28 mouse cellular contexts compared by ENCODE assay signal in genomic region chr17:38562527-38562926, GRCm38 (mm10). TPM values are rescaled to one million over a fixed set of nuclear protein-coding genes. Genes with fewer than 3 reads are reported as not detected.
"Had no signal": no experiment of that assay in that cellular context is flagged by ENCODE, and none has a peak within 500 bp of the region (broad histone marks: within the 10 kb centered on the region; RNA-seq: fewer than 3 reads in every experiment).

No protein-coding gene starts in this region.

- H3K27me3 ChIP-seq: limb, embryonic 13.5 days; megakaryocyte, embryonic 14.5 days; midbrain, embryonic 13.5 days; stomach, embryonic 15.5 days had no signal

- H3K36me3 ChIP-seq: limb, embryonic 10.5 days; limb, embryonic 13.5 days; midbrain, embryonic 10.5 days; midbrain, embryonic 13.5 days; stomach, embryonic 15.5 days had no signal

- H3K4me1 ChIP-seq: limb, embryonic 10.5 days; limb, embryonic 13.5 days; megakaryocyte, embryonic 14.5 days; midbrain, embryonic 10.5 days; midbrain, embryonic 13.5 days; stomach, embryonic 15.5 days had no signal

- H3K9ac ChIP-seq: limb, embryonic 13.5 days; liver, embryonic 14.5 days; liver, postnatal 0 days; lung, embryonic 14.5 days; midbrain, embryonic 13.5 days; stomach, embryonic 15.5 days had no signal

- ATAC-seq: liver, postnatal 0 days; lung, postnatal 0 days; midbrain, embryonic 13.5 days; midbrain, embryonic 16.5 days had no signal

- DNase-seq: kidney, adult 9 months; kidney, postnatal 14 days; kidney, postnatal 4 days; liver; liver, postnatal 0 days; lung, embryonic 14.5 days; lung, postnatal 36 days; thymus, adult 18-20 months; thymus, postnatal 36 days had no signal

- H3K4me2 ChIP-seq: limb, embryonic 13.5 days; lung, embryonic 14.5 days; midbrain, embryonic 13.5 days; stomach, embryonic 15.5 days had no signal

- H3K4me3 ChIP-seq: limb, embryonic 10.5 days; limb, embryonic 13.5 days; megakaryocyte, embryonic 14.5 days; midbrain, embryonic 10.5 days; midbrain, embryonic 13.5 days; stomach, embryonic 15.5 days had no signal

- H3K27ac ChIP-seq: limb, embryonic 10.5 days; limb, embryonic 13.5 days; liver, embryonic 14.5 days; midbrain, embryonic 10.5 days; midbrain, embryonic 13.5 days; stomach, embryonic 15.5 days had no signal

- H3K9me3 ChIP-seq: stomach, embryonic 15.5 days had no signal

RNA-seq across cellular contexts. Expression of gene Esp34, which starts 8.5 kb away (rescaled TPM):
- total RNA-seq: layer of hippocampus, adult 18-20 months; layer of hippocampus, postnatal 14 days; left cerebral cortex, adult 8-10 months; left cerebral cortex, postnatal 25 days had no signal
- polyA plus RNA-seq: kidney, embryonic 16.5 days; limb, embryonic 10.5 days; limb, embryonic 13.5 days; liver, embryonic 14.5 days; liver, postnatal 0 days; lung, embryonic 14.5 days; lung, postnatal 0 days; midbrain, embryonic 10.5 days; midbrain, embryonic 13.5 days; midbrain, embryonic 16.5 days; neural tube, embryonic 11.5 days; neural tube, embryonic 14.5 days; small intestine, adult 2 months; stomach, embryonic 15.5 days; testis, adult 2 months; urinary bladder, adult 2 months had no signal
